17 mouse cellular contexts compared by ENCODE assay signal in the genomic region with DNA sequence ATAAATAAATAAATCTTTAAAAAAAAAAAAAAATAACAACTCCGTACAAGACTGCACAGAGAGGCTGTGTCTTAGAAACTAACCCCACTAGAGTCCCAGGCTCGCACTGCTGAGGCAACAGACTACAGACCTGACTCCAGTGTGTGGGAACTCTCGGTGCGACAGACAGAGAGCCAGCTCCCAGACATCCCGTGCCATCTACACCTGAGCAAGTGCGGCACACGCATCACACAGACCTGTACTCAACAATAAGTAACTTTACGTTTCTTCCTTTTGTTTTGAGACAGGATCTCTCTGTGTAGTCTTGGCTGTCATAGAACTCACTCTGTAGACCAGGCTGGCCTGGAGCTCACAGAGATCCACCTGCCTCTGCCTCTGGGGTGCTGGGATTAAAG. TPM values are rescaled to one million over a fixed set of nuclear protein-coding genes. Genes with fewer than 3 reads are reported as not detected.
DNase-seq lines count a peak whose midpoint lies in the region; ATAC-seq and TF ChIP-seq lines count a peak whose summit lies in the region.
"Had no signal": no experiment of that assay in that cellular context is flagged by ENCODE, and none has a peak within 500 bp of the region (broad histone marks: within the 10 kb centered on the region; RNA-seq: fewer than 3 reads in every experiment).

No protein-coding gene starts in this region.

- TF ChIP-seq POLR2A in CH12.LX (IDR thresholded peaks at IDR 0.05; ENCODE audit: low read depth, low read length): no peak; the same call in 1 of the 2 replicates

- TF ChIP-seq RAD21 in CH12.LX (IDR thresholded peaks at IDR 0.05; ENCODE audit: low read depth, low read length): no peak

- H3K36me3 ChIP-seq in liver, embryonic 11.5 days (ENCODE audit: control insufficient read depth, insufficient read depth, low read length): peaks cover 8% of the 10 kb centered on the region; the same call in 1 of the 2 replicates
- peaks cover 0 to 20% of the 10 kb centered on the region in 2 experiments for H3K36me3 ChIP-seq in CH12.LX (replicated peaks in 1 of 2; ENCODE audit: control insufficient read depth in 1 of 2, insufficient read depth in 1 of 2, low read length in 1 of 2)
- peaks cover 19% of the 10 kb centered on the region for H3K36me3 ChIP-seq in liver, embryonic 15.5 days (replicated peaks)
- H3K36me3 ChIP-seq in stomach, postnatal 0 days (ENCODE audit: control insufficient read depth, insufficient read depth, low read length): 0 out of 2 replicates have a peak, but pooled peaks cover 4% of the 10 kb centered on the region

- H3K9ac ChIP-seq in liver, embryonic 11.5 days (ENCODE audit: low read depth, low read length): no peak overlapping the region
- peak overlapping the region; percentile 26 for H3K9ac ChIP-seq in CH12.LX (ENCODE audit: insufficient read depth, low read depth)
- H3K9ac ChIP-seq in liver, embryonic 15.5 days: 0 out of 2 replicates have a peak overlapping the region, but pooled peaks have one; percentile 19
- no peak overlapping the region for H3K9ac ChIP-seq in stomach, postnatal 0 days (ENCODE audit: low read length)
- H3K9ac ChIP-seq: neural tube, embryonic 15.5 days had no signal

- peak; percentile 55 for DNase-seq in CD4-positive, CD25-positive, alpha-beta regulatory T cell, adult 2 months (ENCODE audit: low read depth, low spot score)
- no peak for DNase-seq in liver, embryonic 11.5 days (ENCODE audit: low spot score)
- DNase-seq in liver: no peak
- no peak for DNase-seq in CH12.LX (ENCODE audit: extremely low read depth)
- no peak for DNase-seq in stomach, postnatal 0 days (ENCODE audit: low spot score)
- no peak for DNase-seq in layer of hippocampus, adult 11-12 months (ENCODE audit: low spot score)
- DNase-seq: gastrocnemius, adult 2 months; kidney, adult 9 months; layer of hippocampus, postnatal 36 days; lung, adult 18-20 months; lung, postnatal 4 days; right cerebral cortex, postnatal 25 days had no signal

- H3K9me3 ChIP-seq in liver, embryonic 11.5 days (ENCODE audit: control insufficient read depth, low read length): no peaks in the 10 kb centered on the region
- no peaks in the 10 kb centered on the region for H3K9me3 ChIP-seq in CH12.LX (replicated peaks; ENCODE audit: low read length)
- H3K9me3 ChIP-seq in liver, embryonic 15.5 days (replicated peaks): no peaks in the 10 kb centered on the region
- no peaks in the 10 kb centered on the region for H3K9me3 ChIP-seq in stomach, postnatal 0 days (ENCODE audit: control insufficient read depth, low read length)
- H3K9me3 ChIP-seq: hindbrain, embryonic 10.5 days; midbrain, embryonic 12.5 days; neural tube, embryonic 15.5 days had no signal

- in situ Hi-C loops in CH12.LX (cut with MboI; ENCODE audit: low pct_ligation_motif_present, low pct_unique_long_range_greater_than_20kb, low sequenced_read_pairs): loop anchor here (25.0 kb wide), 1 partner anchor 260 kb away; the partner anchor contains the start of gene Tcf3

- TF ChIP-seq CTCF in CH12.LX (conservative IDR thresholded peaks at IDR 0.05 in 1 of 2, IDR thresholded peaks at IDR 0.05 in 1 of 2; ENCODE audit: low read depth in 2 of 2, low read length in 2 of 2): no peak
- TF ChIP-seq CTCF in stomach, postnatal 0 days (IDR thresholded peaks at IDR 0.05; ENCODE audit: low read depth): no peak

- H3K27ac ChIP-seq in liver, embryonic 11.5 days (ENCODE audit: low read depth, low read length): 0 out of 2 replicates have a peak overlapping the region, but pooled peaks have one; percentile 47
- peak overlapping the region; percentile 93 for H3K27ac ChIP-seq in CH12.LX (ENCODE audit: insufficient read depth, low read depth)
- peak overlapping the region; percentile 91 for H3K27ac ChIP-seq in liver, embryonic 15.5 days (replicated peaks)
- no peak overlapping the region for H3K27ac ChIP-seq in stomach, postnatal 0 days (replicated peaks)
- H3K27ac ChIP-seq: midbrain, embryonic 12.5 days had no signal

- H3K4me1 ChIP-seq in liver, embryonic 11.5 days (replicated peaks; ENCODE audit: control insufficient read depth, insufficient read depth, low read length): peaks cover 81% of the 10 kb centered on the region
- peaks cover 38 to 74% of the 10 kb centered on the region in 2 experiments for H3K4me1 ChIP-seq in CH12.LX (ENCODE audit: control insufficient read depth in 1 of 2, insufficient read depth in 2 of 2)
- peaks cover 100% of the 10 kb centered on the region for H3K4me1 ChIP-seq in liver, embryonic 15.5 days (replicated peaks)
- H3K4me1 ChIP-seq in stomach, postnatal 0 days (replicated peaks; ENCODE audit: control insufficient read depth, insufficient read depth): peaks cover 6% of the 10 kb centered on the region

- H3K27me3 ChIP-seq in liver, embryonic 11.5 days (replicated peaks; ENCODE audit: control insufficient read depth, insufficient read depth, low read length): no peaks in the 10 kb centered on the region
- no peaks in the 10 kb centered on the region for H3K27me3 ChIP-seq in CH12.LX (replicated peaks)
- no peaks in the 10 kb centered on the region for H3K27me3 ChIP-seq in liver, embryonic 15.5 days
- H3K27me3 ChIP-seq in stomach, postnatal 0 days (ENCODE audit: control insufficient read depth, insufficient read depth, low read length): no peaks in the 10 kb centered on the region
- H3K27me3 ChIP-seq: midbrain, embryonic 12.5 days; neural tube, embryonic 15.5 days had no signal

- no peak for ATAC-seq in CD4-positive, CD25-positive, alpha-beta regulatory T cell, adult 4 months
- no peak for ATAC-seq in liver, embryonic 11.5 days (replicated peaks; ENCODE audit: low FRiP score)
- ATAC-seq in liver, embryonic 15.5 days (ENCODE audit: insufficient read depth): no peak
- no peak for ATAC-seq in stomach, postnatal 0 days (ENCODE audit: low FRiP score, low TSS enrichment)

- H3K4me2 ChIP-seq in liver, embryonic 11.5 days: peak overlapping the region; percentile 56
- H3K4me2 ChIP-seq in CH12.LX (ENCODE audit: insufficient read depth, low read depth, poor library complexity, severe bottlenecking): peak overlapping the region; percentile 43; the same call in 1 of the 2 replicates
- peak overlapping the region; percentile 95 for H3K4me2 ChIP-seq in liver, embryonic 15.5 days
- H3K4me2 ChIP-seq in stomach, postnatal 0 days (replicated peaks; ENCODE audit: low read depth): no peak overlapping the region
- H3K4me2 ChIP-seq: midbrain, embryonic 12.5 days; neural tube, embryonic 15.5 days had no signal

- H3K79me2 ChIP-seq in CH12.LX (replicated peaks; ENCODE audit: control insufficient read depth, extremely low read depth, insufficient read depth, poor library complexity, severe bottlenecking): peaks cover 30% of the 10 kb centered on the region

- dilution Hi-C loops in CH12.LX (cut with MboI; ENCODE audit: extremely low pct_ligation_motif_present, extremely low pct_unique_long_range_greater_than_20kb, low sequenced_read_pairs): no loop called here

- H3K4me3 ChIP-seq in liver, embryonic 11.5 days (ENCODE audit: low read depth, low read length): 0 out of 2 replicates have a peak overlapping the region, but pooled peaks have one; percentile 2
- peak overlapping the region in 2 of 3 experiments; percentile 19 to 35 for H3K4me3 ChIP-seq in CH12.LX (replicated peaks in 1 of 3; ENCODE audit: low read depth in 2 of 3, low read length in 2 of 3, poor library complexity in 1 of 3)
- peak overlapping the region; percentile 36 for H3K4me3 ChIP-seq in liver, embryonic 15.5 days (replicated peaks)
- H3K4me3 ChIP-seq in stomach, postnatal 0 days (ENCODE audit: low read depth, low read length): no peak overlapping the region
- H3K4me3 ChIP-seq: gastrocnemius, adult 2 months; hindbrain, embryonic 10.5 days; midbrain, embryonic 12.5 days; neural tube, embryonic 15.5 days had no signal

- 79% methylated on average over 8 of the region's 8 CpGs for WGBS in liver, embryonic 11.5 days
- WGBS in liver, embryonic 15.5 days (ENCODE audit: insufficient replicate concordance): 66% methylated on average over 8 of the region's 8 CpGs
- 84% methylated on average over 8 of the region's 8 CpGs for whole genome bisulfite sequencing in stomach, postnatal 0 days

- TF ChIP-seq EP300 in CH12.LX (IDR thresholded peaks at IDR 0.05; ENCODE audit: low read length): no peak
- no peak for TF ChIP-seq EP300 in stomach, postnatal 0 days (optimal IDR thresholded peaks at IDR 0.05)

RNA-seq across cellular contexts. Expression of gene Mob3a, which starts 4.4 kb away (rescaled TPM):
- polyA plus RNA-seq in CD4-positive, CD25-positive, alpha-beta regulatory T cell, adult 4 months (2017; shearing (Covaris generic)): 100 to 1,000 TPM; 265 to 359 TPM
- 56.7 and 57.3 TPM in 2 replicates for polyA plus RNA-seq in liver, embryonic 11.5 days (2014; fragmentation: Nextera tagmentation; extraction: Ambion mirVana)
- 56.9 and 71.7 TPM in 2 replicates for total RNA-seq in CH12.LX (2012; rRNA removed)
- 65.2 and 71.4 TPM in 2 replicates for total RNA-seq in CH12.LX (2014; rRNA removed)
- polyA plus RNA-seq in CH12.LX (2012; ENCODE audit: insufficient read length, low read depth): 75.0 and 84.2 TPM in 2 replicates
- 28.0 and 31.6 TPM in 2 replicates for polyA plus RNA-seq in liver, embryonic 15.5 days (2015; fragmentation: Nextera tagmentation; extraction: Ambion mirVana)
- polyA plus RNA-seq in stomach, postnatal 0 days (2015; fragmentation: Nextera tagmentation; extraction: Ambion mirVana): 22.9 and 23.9 TPM in 2 replicates

RNA-seq across cellular contexts. Expression of gene Izumo4, which starts 4.6 kb away (rescaled TPM):
- polyA plus RNA-seq in CD4-positive, CD25-positive, alpha-beta regulatory T cell, adult 4 months (2017; shearing (Covaris generic)): 100 to 1,000 TPM in 1 of 2 experiments, 10 to 100 TPM in 1; 89.2 to 116 TPM
- polyA plus RNA-seq in liver, embryonic 11.5 days (2014; fragmentation: Nextera tagmentation; extraction: Ambion mirVana): 5.7 and 6.8 TPM in 2 replicates
- total RNA-seq in CH12.LX (2012; rRNA removed) (8.1 and 9.6 TPM in 2 replicates), CH12.LX (2014; rRNA removed) (2.7 and 4.3 TPM in 2 replicates)
- polyA plus RNA-seq in CH12.LX (2012; ENCODE audit: insufficient read length, low read depth): 5.9 TPM in 2 replicates
- polyA plus RNA-seq in liver, embryonic 15.5 days (2015; fragmentation: Nextera tagmentation; extraction: Ambion mirVana): 7.1 and 8.1 TPM in 2 replicates
- polyA plus RNA-seq in stomach, postnatal 0 days (2015; fragmentation: Nextera tagmentation; extraction: Ambion mirVana): 14.8 and 18.0 TPM in 2 replicates

RNA-seq across cellular contexts. Expression of gene Mknk2, which starts 19.5 kb away (rescaled TPM):
- 10 to 100 TPM; 37.3 to 51.7 TPM for polyA plus RNA-seq in CD4-positive, CD25-positive, alpha-beta regulatory T cell, adult 4 months (2017; shearing (Covaris generic))
- polyA plus RNA-seq in liver, embryonic 11.5 days (2014; fragmentation: Nextera tagmentation; extraction: Ambion mirVana): 124 and 128 TPM in 2 replicates
- 91.5 and 110 TPM in 2 replicates for total RNA-seq in CH12.LX (2012; rRNA removed)
- total RNA-seq in CH12.LX (2014; rRNA removed): 121 and 138 TPM in 2 replicates
- 175 and 199 TPM in 2 replicates for polyA plus RNA-seq in CH12.LX (2012; ENCODE audit: insufficient read length, low read depth)
- polyA plus RNA-seq in liver, embryonic 15.5 days (2015; fragmentation: Nextera tagmentation; extraction: Ambion mirVana): 74.9 and 84.6 TPM in 2 replicates
- polyA plus RNA-seq in stomach, postnatal 0 days (2015; fragmentation: Nextera tagmentation; extraction: Ambion mirVana): 55.2 and 61.7 TPM in 2 replicates

RNA-seq across cellular contexts. Expression of gene Btbd2, which starts 40.5 kb away (rescaled TPM):
- polyA plus RNA-seq in CD4-positive, CD25-positive, alpha-beta regulatory T cell, adult 4 months (2017; shearing (Covaris generic)): 1 to 10 TPM; 7.2 to 7.3 TPM
- 38.0 and 38.4 TPM in 2 replicates for polyA plus RNA-seq in liver, embryonic 11.5 days (2014; fragmentation: Nextera tagmentation; extraction: Ambion mirVana)
- 19.3 and 26.2 TPM in 2 replicates for total RNA-seq in CH12.LX (2012; rRNA removed)
- total RNA-seq in CH12.LX (2014; rRNA removed): 10.0 and 11.1 TPM in 2 replicates
- polyA plus RNA-seq in CH12.LX (2012; ENCODE audit: insufficient read length, low read depth): 18.8 and 19.4 TPM in 2 replicates
- polyA plus RNA-seq in liver, embryonic 15.5 days (2015; fragmentation: Nextera tagmentation; extraction: Ambion mirVana): 14.4 and 15.9 TPM in 2 replicates
- 28.3 and 30.0 TPM in 2 replicates for polyA plus RNA-seq in stomach, postnatal 0 days (2015; fragmentation: Nextera tagmentation; extraction: Ambion mirVana)

RNA-seq across cellular contexts. Expression of gene Ap3d1, which starts 44.7 kb away (rescaled TPM):
- polyA plus RNA-seq in CD4-positive, CD25-positive, alpha-beta regulatory T cell, adult 4 months (2017; shearing (Covaris generic)): 10 to 100 TPM; 26.7 to 29.1 TPM
- polyA plus RNA-seq in liver, embryonic 11.5 days (2014; fragmentation: Nextera tagmentation; extraction: Ambion mirVana): 53.1 and 53.2 TPM in 2 replicates
- 48.1 and 49.4 TPM in 2 replicates for total RNA-seq in CH12.LX (2012; rRNA removed)
- 24.2 and 28.4 TPM in 2 replicates for total RNA-seq in CH12.LX (2014; rRNA removed)
- 46.5 and 57.0 TPM in 2 replicates for polyA plus RNA-seq in CH12.LX (2012; ENCODE audit: insufficient read length, low read depth)
- 20.2 and 21.8 TPM in 2 replicates for polyA plus RNA-seq in liver, embryonic 15.5 days (2015; fragmentation: Nextera tagmentation; extraction: Ambion mirVana)
- 38.7 and 42.7 TPM in 2 replicates for polyA plus RNA-seq in stomach, postnatal 0 days (2015; fragmentation: Nextera tagmentation; extraction: Ambion mirVana)

Comparison
In these comparisons a context has a peak if more than half of its experiments do, and no peak if none do; other contexts are left out.
1. H3K9ac ChIP-seq: peak in CH12.LX (single experiment) and liver, embryonic 15.5 days (single experiment); none in liver, embryonic 11.5 days (single experiment) and stomach, postnatal 0 days (single experiment).